Mouse (Mus musculus) spleen, embryonic (tissue): ENCODE data around the gene Ahrr.

ENCODE experiments used
- CTCF ChIA-PET: fragments of 350-600 bp; sonication (Branson Sonifier 250); formaldehyde crosslinking; loops from one replicate; lab custom pipeline; 2022; lab: Charles Lee

Ahrr gene

GRCm38 (mm10) chr13:74245214-74245898 lies 46.8 kb downstream of the Ahrr start:
- CTCF ChIA-PET, result no interaction called here

- CTCF ChIA-PET, result no interaction called here
These were observed 54.6 kb downstream of the Ahrr start for GRCm38 (mm10) chr13:74237574-74237973.

- CTCF ChIA-PET, result no interaction called here
These were observed 71.5 kb downstream of the Ahrr start for GRCm38 (mm10) chr13:74220659-74221058.

GRCm38 (mm10) chr13:74218441-74218840 lies 73.7 kb downstream of the Ahrr start:
- CTCF ChIA-PET, result no interaction called here

GRCm38 (mm10) chr13:74208986-74209345 lies 83.2 kb downstream of the Ahrr start:
- CTCF ChIA-PET, result no interaction called here

- CTCF ChIA-PET, result no interaction called here
These were observed 83.7 kb downstream of the Ahrr start, which contains the start of gene Exoc3 for GRCm38 (mm10) chr13:74208317-74208985. Gene Exoc3 (minus strand): TSS chr13:74208732.

- CTCF ChIA-PET, result no interaction called here
These were observed 95.7 kb downstream of the Ahrr start for GRCm38 (mm10) chr13:74196451-74196850.

- CTCF ChIA-PET, result no interaction called here
These were observed 99.5 kb downstream of the Ahrr start for GRCm38 (mm10) chr13:74192613-74193012.

- CTCF ChIA-PET, result no interaction called here
These were observed 109.0 kb downstream of the Ahrr start for GRCm38 (mm10) chr13:74183011-74183695.

GRCm38 (mm10) chr13:74172036-74172435 lies 120.1 kb downstream of the Ahrr start:
- CTCF ChIA-PET, result no interaction called here

GRCm38 (mm10) chr13:74169446-74170164 lies 122.5 kb downstream of the Ahrr start:
- CTCF ChIA-PET, result no interaction called here

- CTCF ChIA-PET, result no interaction called here
These were observed 124.6 kb downstream of the Ahrr start for GRCm38 (mm10) chr13:74167492-74167891.

GRCm38 (mm10) chr13:74167057-74167413 lies 125.1 kb downstream of the Ahrr start:
- CTCF ChIA-PET, result interaction anchor here (0.6 kb wide), 1 partner anchor 157 kb away, joined by 17 read pairs; no protein-coding TSS in a partner anchor

- CTCF ChIA-PET, result interaction anchor here (0.6 to 0.7 kb wide), 2 partner anchors 157 to 326 kb away, joined by 4 to 17 read pairs; no protein-coding TSS in a partner anchor
These were observed 125.6 kb downstream of the Ahrr start for GRCm38 (mm10) chr13:74166348-74167056.
